Mouse (Mus musculus): Measurements from ENCODE around the gene Krtap1-4. TPM values are rescaled to one million over a fixed set of nuclear protein-coding genes. Genes with fewer than 3 reads are reported as not detected.
"Not testable (repeated sequence)": the region's sequence is repeated elsewhere in the genome, so short reads cannot be mapped to it uniquely, and the experiment has no call there.

The Krtap1-4 gene
- total RNA-seq (2014; rRNA removed) (not detected in 2 replicates), polyA plus RNA-seq (2015; fragmentation: Nextera tagmentation; extraction: Ambion mirVana) (not detected in 2 replicates)

- Histone ChIP-seq H3K4me2 (ENCODE audit: low read depth) (no peak within 1 kb of the TSS), H3K27ac (ENCODE audit: low read depth, low read length) (no peak within 1 kb of the TSS), H3K36me3 (ENCODE audit: insufficient read depth) (no peaks in the 10 kb centered on the region), H3K9me3 (ENCODE audit: low read length) (no peaks in the 10 kb centered on the region), H3K9ac (no peak within 1 kb of the TSS), H3K4me3 (ENCODE audit: low read depth, low read length) (no peak within 1 kb of the TSS), H3K4me1 (ENCODE audit: insufficient read depth) (no peaks in the 10 kb centered on the region), H3K27me3 (ENCODE audit: insufficient read depth, low read length) (no peaks in the 10 kb centered on the region)
- no peak for TF ChIP-seq CTCF (IDR thresholded peaks at IDR 0.05; ENCODE audit: low read depth)
- no peak for ATAC-seq
- DNase-seq: no peak
- WGBS: 80% methylated on average over 5 of the region's 5 CpGs
Observed at GRCm38 (mm10) chr11:99583245-99583704, at the start of gene Krtap1-4. Krtap1-4 (minus strand) TSS chr11:99583654.

GRCm38 (mm10) chr11:99630890-99631289 lies 47.4 kb upstream of the Krtap1-4 start:
- Histone ChIP-seq H3K36me3 (ENCODE audit: insufficient read depth) (no peaks in the 10 kb centered on the region), H3K9ac (no peak overlapping the region), H3K4me3 (ENCODE audit: low read depth, low read length) (no peak overlapping the region), H3K27ac (ENCODE audit: low read depth, low read length) (no peak overlapping the region), H3K4me2 (ENCODE audit: low read depth) (no peak overlapping the region), H3K27me3 (ENCODE audit: insufficient read depth, low read length) (no peaks in the 10 kb centered on the region), H3K4me1 (ENCODE audit: insufficient read depth) (no peaks in the 10 kb centered on the region), H3K9me3 (ENCODE audit: low read length) (no peaks in the 10 kb centered on the region)
- ATAC-seq (no peak), DNase-seq (no peak)
- 76% methylated on average over 3 of the region's 3 CpGs for WGBS
- TF ChIP-seq CTCF (IDR thresholded peaks at IDR 0.05; ENCODE audit: low read depth): no peak

- Histone ChIP-seq H3K9ac (no peak within 1 kb of the TSS), H3K4me2 (ENCODE audit: low read depth) (no peak within 1 kb of the TSS), H3K27ac (ENCODE audit: low read depth, low read length) (no peak within 1 kb of the TSS), H3K27me3 (ENCODE audit: insufficient read depth, low read length) (no peaks in the 10 kb centered on the region), H3K9me3 (ENCODE audit: low read length) (no peaks in the 10 kb centered on the region), H3K4me1 (ENCODE audit: insufficient read depth) (no peaks in the 10 kb centered on the region), H3K4me3 (ENCODE audit: low read depth, low read length) (no peak within 1 kb of the TSS), H3K36me3 (ENCODE audit: insufficient read depth) (no peaks in the 10 kb centered on the region)
- ATAC-seq: no peak
- TF ChIP-seq CTCF (IDR thresholded peaks at IDR 0.05; ENCODE audit: low read depth): no peak
- DNase-seq: no peak
- 83% methylated on average over 4 of the region's 4 CpGs for WGBS
Observed at GRCm38 (mm10) chr11:99628138-99628537, 44.7 kb upstream of the Krtap1-4 start, which contains the start of gene Krtap4-1. Krtap4-1 (minus strand) TSS chr11:99628238.

GRCm38 (mm10) chr11:99620335-99620734 lies 36.9 kb upstream of the Krtap1-4 start, which contains the start of gene Gm11562:
Gm11562 (minus strand) TSS chr11:99620435.
- no peak for TF ChIP-seq CTCF (IDR thresholded peaks at IDR 0.05; ENCODE audit: low read depth)
- Histone ChIP-seq H3K27me3 (ENCODE audit: insufficient read depth, low read length) (no peaks in the 10 kb centered on the region), H3K27ac (ENCODE audit: low read depth, low read length) (no peak within 1 kb of the TSS), H3K4me3 (ENCODE audit: low read depth, low read length) (no peak within 1 kb of the TSS), H3K9me3 (ENCODE audit: low read length) (no peaks in the 10 kb centered on the region), H3K9ac (no peak within 1 kb of the TSS), H3K4me2 (ENCODE audit: low read depth) (no peak within 1 kb of the TSS), H3K4me1 (ENCODE audit: insufficient read depth) (no peaks in the 10 kb centered on the region), H3K36me3 (ENCODE audit: insufficient read depth) (no peaks in the 10 kb centered on the region)
- WGBS: 87% methylated on average over 2 of the region's 2 CpGs
- no peak for DNase-seq
- no peak for ATAC-seq

- H3K27ac ChIP-seq (ENCODE audit: low read depth, low read length): no peak within 1 kb of the TSS
- no peak within 1 kb of the TSS for H3K4me2 ChIP-seq (ENCODE audit: low read depth)
- DNase-seq (no peak), ATAC-seq (no peak)
- 57% methylated on average over 3 of the region's 3 CpGs for WGBS
- H3K4me1 ChIP-seq (ENCODE audit: insufficient read depth): no peaks in the 10 kb centered on the region
- no peak within 1 kb of the TSS for H3K4me3 ChIP-seq (ENCODE audit: low read depth, low read length)
- no peak within 1 kb of the TSS for H3K9ac ChIP-seq
- no peak for TF ChIP-seq CTCF (IDR thresholded peaks at IDR 0.05; ENCODE audit: low read depth)
- no peaks in the 10 kb centered on the region for H3K27me3 ChIP-seq (ENCODE audit: insufficient read depth, low read length)
- H3K9me3 ChIP-seq (ENCODE audit: low read length): no peaks in the 10 kb centered on the region
- H3K36me3 ChIP-seq (ENCODE audit: insufficient read depth): no peaks in the 10 kb centered on the region
Observed at GRCm38 (mm10) chr11:99614796-99615363, 31.4 kb upstream of the Krtap1-4 start, which contains the start of gene Krtap2-4. Krtap2-4 (minus strand) TSS chr11:99614846.

- not testable (repeated sequence) for H3K9me3 ChIP-seq (ENCODE audit: low read length); H3K4me1 ChIP-seq (ENCODE audit: insufficient read depth); H3K27me3 ChIP-seq (ENCODE audit: insufficient read depth, low read length); H3K4me2 ChIP-seq (ENCODE audit: low read depth); ATAC-seq; H3K36me3 ChIP-seq (ENCODE audit: insufficient read depth); H3K27ac ChIP-seq (ENCODE audit: low read depth, low read length); H3K4me3 ChIP-seq (ENCODE audit: low read depth, low read length); DNase-seq; H3K9ac ChIP-seq
- 74% methylated on average over 1 of the region's 2 CpGs for WGBS
Observed at GRCm38 (mm10) chr11:99610089-99610488, 26.6 kb upstream of the Krtap1-4 start, which contains the start of gene Gm11937. Gm11937 (minus strand) TSS chr11:99610189.

GRCm38 (mm10) chr11:99609126-99609525 lies 25.7 kb upstream of the Krtap1-4 start:
- Histone ChIP-seq H3K36me3 (ENCODE audit: insufficient read depth) (no peaks in the 10 kb centered on the region), H3K27me3 (ENCODE audit: insufficient read depth, low read length) (no peaks in the 10 kb centered on the region), H3K4me2 (ENCODE audit: low read depth) (no peak overlapping the region), H3K27ac (ENCODE audit: low read depth, low read length) (no peak overlapping the region), H3K4me3 (ENCODE audit: low read depth, low read length) (no peak overlapping the region), H3K4me1 (ENCODE audit: insufficient read depth) (no peaks in the 10 kb centered on the region), H3K9me3 (ENCODE audit: low read length) (no peaks in the 10 kb centered on the region), H3K9ac (no peak overlapping the region)
- DNase-seq (peak; percentile 13), ATAC-seq (no peak)
- 41% methylated on average over 1 of the region's 1 CpGs for WGBS
- TF ChIP-seq CTCF (IDR thresholded peaks at IDR 0.05; ENCODE audit: low read depth): no peak

- not testable (repeated sequence) for DNase-seq
- WGBS: 92% methylated on average over 1 of the region's 1 CpGs
Observed at GRCm38 (mm10) chr11:99603208-99603607, 19.8 kb upstream of the Krtap1-4 start, which contains the start of gene Gm11938. Gm11938 (minus strand) TSS chr11:99603308.

GRCm38 (mm10) chr11:99597742-99598141 lies 14.3 kb upstream of the Krtap1-4 start, which contains the start of gene Krtap9-3:
Krtap9-3 (minus strand) TSS chr11:99598105.
- 80% methylated on average over 6 of the region's 6 CpGs for WGBS
- H3K4me1 ChIP-seq (ENCODE audit: insufficient read depth); H3K27me3 ChIP-seq (ENCODE audit: insufficient read depth, low read length); DNase-seq; H3K9ac ChIP-seq; H3K4me3 ChIP-seq (ENCODE audit: low read depth, low read length); H3K36me3 ChIP-seq (ENCODE audit: insufficient read depth); H3K4me2 ChIP-seq (ENCODE audit: low read depth); H3K27ac ChIP-seq (ENCODE audit: low read depth, low read length); H3K9me3 ChIP-seq (ENCODE audit: low read length); ATAC-seq: not testable (repeated sequence)

More at GRCm38 (mm10) chr11:99603208-99603607, 19.8 kb upstream of the Krtap1-4 start, which contains the start of gene Gm11938:
- H3K4me2 ChIP-seq (ENCODE audit: low read depth); H3K36me3 ChIP-seq (ENCODE audit: insufficient read depth); H3K4me1 ChIP-seq (ENCODE audit: insufficient read depth); H3K9me3 ChIP-seq (ENCODE audit: low read length); H3K4me3 ChIP-seq (ENCODE audit: low read depth, low read length); ATAC-seq; H3K9ac ChIP-seq; H3K27me3 ChIP-seq (ENCODE audit: insufficient read depth, low read length); H3K27ac ChIP-seq (ENCODE audit: low read depth, low read length): not testable (repeated sequence)

Data from forebrain, postnatal 0 days (tissue).